Mouse (Mus musculus) embryonic facial prominence, embryonic 15.5 days (tissue): ENCODE results near the gene Casq2. TPM values are rescaled to one million over a fixed set of nuclear protein-coding genes. Genes with fewer than 3 reads are reported as not detected.

Source experiments
- ATAC-seq: fragments of 200-750 bp; cut with Nextera tagmentation; 2 replicates; pipeline ENCODE4 v1.8.0; 2017; ENCODE audit warnings: low read depth, moderate TSS enrichment; ENCODE audit not compliant: insufficient number of reproducible peaks, low FRiP score, low TSS enrichment
- H3K27ac ChIP-seq: fragments of 300-500 bp; sonication (generic); replicated peaks from 2 replicates; pipeline ENCODE4 v1.5.1; 2015; ENCODE audit warnings: mild to moderate bottlenecking, inconsistent platforms
- H3K27me3 ChIP-seq: fragments of 300-500 bp; sonication (generic); 2 replicates; pipeline ENCODE4 v1.6.1; 2015; ENCODE audit warnings: inconsistent platforms
- H3K36me3 ChIP-seq: fragments of 300-500 bp; sonication (generic); 2 replicates; pipeline ENCODE4 v1.6.1; 2015; ENCODE audit warnings: mild to moderate bottlenecking, inconsistent platforms
- H3K4me1 ChIP-seq: fragments of 300-500 bp; sonication (generic); 2 replicates; pipeline ENCODE4 v1.6.1; 2015; ENCODE audit warnings: inconsistent platforms
- H3K4me2 ChIP-seq: fragments of 300-500 bp; sonication (generic); replicated peaks from 2 replicates; pipeline ENCODE4 v1.6.1; 2015; ENCODE audit warnings: mild to moderate bottlenecking, inconsistent platforms
- H3K4me3 ChIP-seq: fragments of 300-500 bp; sonication (generic); replicated peaks from 2 replicates; pipeline ENCODE4 v1.5.1; 2015; ENCODE audit warnings: mild to moderate bottlenecking, inconsistent platforms
- H3K9ac ChIP-seq: fragments of 300-500 bp; sonication (generic); 2 replicates; pipeline ENCODE4 v1.6.1; 2015; ENCODE audit warnings: inconsistent platforms
- H3K9me3 ChIP-seq: fragments of 300-500 bp; sonication (generic); replicated peaks from 2 replicates; pipeline ENCODE4 v1.6.1; 2016; ENCODE audit warnings: inconsistent platforms
- WGBS: fragments of 180-500 bp; shearing (Covaris S2); methylation state at CpG from one replicate; pipeline ENCODE4 v1.1.7; 2015; 5-methylcytosine and 5-hydroxymethylcytosine counted together
- polyA plus RNA-seq: library from polyadenylated mRNA; unstranded; fragments of >200 nt; fragmentation: Nextera tagmentation; extraction: Ambion mirVana; gene quantifications from 2 replicates; pipeline ENCODE4 v1.2.1, GENCODE M21; 2015

The Casq2 gene
- polyA plus RNA-seq, 1 experiment from 2014 or later = 77.5 TPM

- H3K4me1 ChIP-seq = peaks cover 4% of the 10 kb centered on the region; the same call in 1 of the 2 replicates
- no peaks in the 10 kb centered on the region for H3K9me3 ChIP-seq
- no peak for ATAC-seq
- no peak overlapping the region for H3K27ac ChIP-seq
- no peaks in the 10 kb centered on the region for H3K36me3 ChIP-seq
- WGBS = 61% methylated on average over 9 of the region's 9 CpGs
- H3K27me3 ChIP-seq = no peaks in the 10 kb centered on the region
- H3K4me2 ChIP-seq = no peak overlapping the region
- no peak overlapping the region for H3K9ac ChIP-seq
- H3K4me3 ChIP-seq = no peak overlapping the region
Measured at GRCm38 (mm10) chr3:102103811-102104565, 17.8 kb downstream of the Casq2 start.

- WGBS = 48% methylated on average over 3 of the region's 3 CpGs
- H3K4me1 ChIP-seq = peaks cover 4% of the 10 kb centered on the region; the same call in 1 of the 2 replicates
- no peak for ATAC-seq
Measured at GRCm38 (mm10) chr3:102108201-102108600, 22.0 kb downstream of the Casq2 start.

GRCm38 (mm10) chr3:102111979-102112599 lies 25.9 kb downstream of the Casq2 start:
- 62% methylated on average over 7 of the region's 7 CpGs for WGBS
- H3K27me3 ChIP-seq = no peaks in the 10 kb centered on the region
- no peak for ATAC-seq
- no peak overlapping the region for H3K9ac ChIP-seq
- no peaks in the 10 kb centered on the region for H3K9me3 ChIP-seq
- H3K4me1 ChIP-seq = no peaks in the 10 kb centered on the region
- H3K4me2 ChIP-seq = no peak overlapping the region
- no peak overlapping the region for H3K27ac ChIP-seq
- no peak overlapping the region for H3K4me3 ChIP-seq
- H3K36me3 ChIP-seq = no peaks in the 10 kb centered on the region

More at GRCm38 (mm10) chr3:102108201-102108600, 22.0 kb downstream of the Casq2 start:
- H3K4me2 ChIP-seq = no peak overlapping the region
- no peaks in the 10 kb centered on the region for H3K27me3 ChIP-seq
- H3K27ac ChIP-seq = no peak overlapping the region
- H3K4me3 ChIP-seq = no peak overlapping the region
- H3K9me3 ChIP-seq = no peaks in the 10 kb centered on the region
- no peak overlapping the region for H3K9ac ChIP-seq
- H3K36me3 ChIP-seq = no peaks in the 10 kb centered on the region

- Histone ChIP-seq H3K4me3 (no peak overlapping the region), H3K27ac (no peak overlapping the region), H3K9ac (no peak overlapping the region), H3K4me2 (no peak overlapping the region), H3K27me3 (no peaks in the 10 kb centered on the region), H3K36me3 (no peaks in the 10 kb centered on the region), H3K9me3 (no peaks in the 10 kb centered on the region), H3K4me1 (no peaks in the 10 kb centered on the region)
- ATAC-seq = no peak
Measured at GRCm38 (mm10) chr3:102120947-102121346, 34.7 kb downstream of the Casq2 start.

- H3K4me2 ChIP-seq = no peak overlapping the region
- H3K27ac ChIP-seq = no peak overlapping the region
- H3K36me3 ChIP-seq = no peaks in the 10 kb centered on the region
- H3K9me3 ChIP-seq = no peaks in the 10 kb centered on the region
- no peak overlapping the region for H3K4me3 ChIP-seq
- no peak overlapping the region for H3K9ac ChIP-seq
- no peak for ATAC-seq
- H3K4me1 ChIP-seq = no peaks in the 10 kb centered on the region
- 71% methylated on average over 7 of the region's 7 CpGs for WGBS
- H3K27me3 ChIP-seq = no peaks in the 10 kb centered on the region
Measured at GRCm38 (mm10) chr3:102122046-102122445, 35.8 kb downstream of the Casq2 start.

- Histone ChIP-seq H3K4me1 (no peaks in the 10 kb centered on the region), H3K9ac (no peak overlapping the region), H3K9me3 (no peaks in the 10 kb centered on the region), H3K36me3 (no peaks in the 10 kb centered on the region), H3K27me3 (no peaks in the 10 kb centered on the region), H3K4me2 (no peak overlapping the region), H3K4me3 (no peak overlapping the region), H3K27ac (no peak overlapping the region)
- no peak for ATAC-seq
- WGBS = 78% methylated on average over 6 of the region's 6 CpGs
Measured at GRCm38 (mm10) chr3:102123654-102124053, 37.4 kb downstream of the Casq2 start.

GRCm38 (mm10) chr3:102125546-102125945 lies 39.3 kb downstream of the Casq2 start:
- Histone ChIP-seq H3K27me3 (no peaks in the 10 kb centered on the region), H3K36me3 (no peaks in the 10 kb centered on the region), H3K4me2 (no peak overlapping the region), H3K27ac (no peak overlapping the region), H3K9ac (no peak overlapping the region), H3K4me1 (no peaks in the 10 kb centered on the region), H3K9me3 (no peaks in the 10 kb centered on the region), H3K4me3 (no peak overlapping the region)
- 71% methylated on average over 1 of the region's 1 CpGs for WGBS
- no peak for ATAC-seq

- Histone ChIP-seq H3K4me1 (0 out of 2 replicates have a peak, but pooled peaks cover 3% of the 10 kb centered on the region), H3K4me2 (no peak overlapping the region), H3K27ac (no peak overlapping the region), H3K27me3 (no peaks in the 10 kb centered on the region), H3K9me3 (no peaks in the 10 kb centered on the region), H3K36me3 (no peaks in the 10 kb centered on the region), H3K9ac (no peak overlapping the region), H3K4me3 (no peak overlapping the region)
- WGBS = 83% methylated on average over 2 of the region's 2 CpGs
- no peak for ATAC-seq
Measured at GRCm38 (mm10) chr3:102127114-102127513, 40.9 kb downstream of the Casq2 start.

GRCm38 (mm10) chr3:102128242-102128641 lies 42.0 kb downstream of the Casq2 start:
- Histone ChIP-seq H3K27me3 (no peaks in the 10 kb centered on the region), H3K4me2 (no peak overlapping the region), H3K9me3 (no peaks in the 10 kb centered on the region), H3K27ac (no peak overlapping the region), H3K4me1 (0 out of 2 replicates have a peak, but pooled peaks cover 3% of the 10 kb centered on the region), H3K4me3 (no peak overlapping the region), H3K9ac (no peak overlapping the region), H3K36me3 (no peaks in the 10 kb centered on the region)
- ATAC-seq = no peak
- WGBS = 92% methylated on average over 2 of the region's 2 CpGs

GRCm38 (mm10) chr3:102130478-102130877 lies 44.3 kb downstream of the Casq2 start:
- no peaks in the 10 kb centered on the region for H3K9me3 ChIP-seq
- no peak overlapping the region for H3K9ac ChIP-seq
- H3K27ac ChIP-seq = no peak overlapping the region
- no peak overlapping the region for H3K4me2 ChIP-seq
- WGBS = 66% methylated on average over 6 of the region's 6 CpGs
- H3K4me1 ChIP-seq = peaks cover 5% of the 10 kb centered on the region; the same call in 1 of the 2 replicates
- no peak for ATAC-seq
- no peak overlapping the region for H3K4me3 ChIP-seq
- H3K27me3 ChIP-seq = no peaks in the 10 kb centered on the region
- no peaks in the 10 kb centered on the region for H3K36me3 ChIP-seq

GRCm38 (mm10) chr3:102131627-102132324 lies 45.6 kb downstream of the Casq2 start:
- Histone ChIP-seq H3K4me2 (no peak overlapping the region), H3K27ac (no peak overlapping the region), H3K9me3 (no peaks in the 10 kb centered on the region), H3K9ac (no peak overlapping the region), H3K27me3 (no peaks in the 10 kb centered on the region), H3K36me3 (no peaks in the 10 kb centered on the region), H3K4me1 (peaks cover 17% of the 10 kb centered on the region; the same call in 1 of the 2 replicates), H3K4me3 (no peak overlapping the region)
- 86% methylated on average over 9 of the region's 9 CpGs for WGBS
- ATAC-seq = no peak
